Mouse (Mus musculus): ENCODE data around the gene Reck. TPM values are rescaled to one million over a fixed set of nuclear protein-coding genes. Genes with fewer than 3 reads are reported as not detected.

Reck gene
- total RNA-seq, 2 experiments from 2014 or later = 20.6 to 22.0 TPM

GRCm38 (mm10) chr4:43903690-43904089 is 28.4 kb downstream of the Reck start:
- no peak for DNase-seq

- DNase-seq = peak; percentile 25 to 50
Observed at GRCm38 (mm10) chr4:43906443-43906842, 31.1 kb downstream of the Reck start.

- DNase-seq = no peak
Observed at GRCm38 (mm10) chr4:43918221-43918620, 42.9 kb downstream of the Reck start.

GRCm38 (mm10) chr4:43920602-43921001 is 45.3 kb downstream of the Reck start:
- no peak for DNase-seq

GRCm38 (mm10) chr4:43925125-43925524 is 49.8 kb downstream of the Reck start:
- no peak for DNase-seq

- peak; percentile 86 to 93 for DNase-seq
Observed at GRCm38 (mm10) chr4:43925779-43926178, 50.4 kb downstream of the Reck start.

- DNase-seq = peak; percentile 20 to 35
Observed at GRCm38 (mm10) chr4:43927826-43928225, 52.5 kb downstream of the Reck start.

GRCm38 (mm10) chr4:43931877-43932276 is 56.5 kb downstream of the Reck start:
- no peak for DNase-seq

GRCm38 (mm10) chr4:43936186-43936585 is 60.9 kb downstream of the Reck start:
- no peak for DNase-seq

- no peak for DNase-seq
Observed at GRCm38 (mm10) chr4:43936749-43937674, 61.7 kb downstream of the Reck start.

GRCm38 (mm10) chr4:43941315-43941714 is 66.0 kb downstream of the Reck start:
- DNase-seq = no peak

- DNase-seq = no peak
Observed at GRCm38 (mm10) chr4:43942421-43942820, 67.1 kb downstream of the Reck start.

GRCm38 (mm10) chr4:43947571-43947970 is 72.2 kb downstream of the Reck start:
- peak; percentile 50 to 54 for DNase-seq

- DNase-seq = peak; percentile 76 to 90
Observed at GRCm38 (mm10) chr4:43957292-43957845, 82.0 kb downstream of the Reck start, which contains the start of gene Glipr2. TSS of gene Glipr2 (plus strand) at chr4:43957401.

- peak in 1 of 2 experiments; percentile 30 for DNase-seq
Observed at GRCm38 (mm10) chr4:43957846-43958461, 82.6 kb downstream of the Reck start.

- no peak for DNase-seq
Observed at GRCm38 (mm10) chr4:43959523-43960179, 84.3 kb downstream of the Reck start.

- DNase-seq = no peak
Observed at GRCm38 (mm10) chr4:43960207-43960606, 84.9 kb downstream of the Reck start.

GRCm38 (mm10) chr4:43964326-43964833 is 89.0 kb downstream of the Reck start:
- DNase-seq = peak; percentile 36 to 61

- DNase-seq = no peak
Observed at GRCm38 (mm10) chr4:43964951-43965684, 89.8 kb downstream of the Reck start.

- no peak for DNase-seq
Observed at GRCm38 (mm10) chr4:43965856-43966535, 90.7 kb downstream of the Reck start.

GRCm38 (mm10) chr4:43968650-43969049 is 93.3 kb downstream of the Reck start:
- DNase-seq = peak; percentile 86 to 87

Measured in adrenal gland, postnatal 36 days (tissue).